Mouse (Mus musculus) ES-Bruce4 (cell line): ENCODE data around the gene Asb4. TPM values are rescaled to one million over a fixed set of nuclear protein-coding genes. Genes with fewer than 3 reads are reported as not detected.

ENCODE experiments used
- H3K27ac ChIP-seq: 2 replicates; pipeline ENCODE4 v1.5.1; 2012; ENCODE audit warnings: low read length, inconsistent platforms; ENCODE audit not compliant: insufficient read depth
- H3K27me3 ChIP-seq: 2 replicates; pipeline ENCODE4 v1.6.1; 2012; ENCODE audit warnings: mild to moderate bottlenecking, low read length, inconsistent platforms; ENCODE audit not compliant: control insufficient read depth, poor library complexity, insufficient read depth, severe bottlenecking
- H3K36me3 ChIP-seq: 2 replicates; pipeline ENCODE4 v1.6.1; 2012; ENCODE audit warnings: inconsistent platforms, mild to moderate bottlenecking, low read length, moderate library complexity; ENCODE audit not compliant: control insufficient read depth, poor library complexity, insufficient read depth, severe bottlenecking
- H3K4me1 ChIP-seq: one replicate; pipeline ENCODE4 v1.8.1; 2011; ENCODE audit warnings: low read length; ENCODE audit not compliant: control insufficient read depth, insufficient read depth
- H3K4me3 ChIP-seq: 2 replicates; pipeline ENCODE4 v1.5.1; 2011; ENCODE audit warnings: low read depth, mild to moderate bottlenecking, low read length
- H3K9ac ChIP-seq: 2 replicates; pipeline ENCODE4 v1.6.1; 2012; ENCODE audit warnings: low read depth, mild to moderate bottlenecking, inconsistent platforms; ENCODE audit not compliant: poor library complexity, severe bottlenecking
- H3K9me3 ChIP-seq: replicated peaks from 2 replicates; pipeline ENCODE4 v1.6.1; 2012; ENCODE audit warnings: mild to moderate bottlenecking, low read length, inconsistent platforms; ENCODE audit not compliant: control insufficient read depth, poor library complexity, insufficient read depth, severe bottlenecking
- CTCF ChIP-seq: IDR thresholded peaks from one replicate; pipeline ENCODE4 v1.8.1; 2011; ENCODE audit warnings: low read depth, low read length
- EP300 ChIP-seq: IDR thresholded peaks from 2 replicates; pipeline ENCODE4 v1.6.1; 2011; ENCODE audit warnings: low read depth, low read length; ENCODE audit not compliant: insufficient read depth
- POLR2A ChIP-seq: IDR thresholded peaks from one replicate; pipeline ENCODE4 v1.8.1; 2011; ENCODE audit warnings: low read length; ENCODE audit not compliant: insufficient read depth
- polyA plus RNA-seq: library from polyadenylated mRNA; stranded (reverse); fragments of >200 nt; gene quantifications from 2 replicates; pipeline ENCODE4 v1.2.4, GENCODE M21; 2011; ENCODE audit warnings: low read depth; ENCODE audit not compliant: missing spikeins, insufficient read depth, insufficient read length

Asb4 gene
- polyA plus RNA-seq, 1 experiment = 1.2 TPM

GRCm38 (mm10) chr6:5443104-5443863 lies 60.1 kb downstream of the Asb4 start:
- Histone ChIP-seq H3K27me3 (no peaks in the 10 kb centered on the region), H3K4me1 (peaks cover 4% of the 10 kb centered on the region), H3K9ac (peak overlapping the region; percentile 21; the same call in 1 of the 2 replicates), H3K9me3 (0 out of 2 replicates have a peak, but pooled peaks cover 2% of the 10 kb centered on the region), H3K4me3 (no peak overlapping the region), H3K27ac (no peak overlapping the region; the same call in 1 of the 2 replicates), H3K36me3 (no peaks in the 10 kb centered on the region)
- TF ChIP-seq POLR2A = no peak
- TF ChIP-seq EP300 = no peak
- no peak for TF ChIP-seq CTCF

GRCm38 (mm10) chr6:5444331-5444898 lies 61.2 kb downstream of the Asb4 start:
- TF ChIP-seq CTCF (no peak), EP300 (no peak)
- H3K27ac ChIP-seq = no peak overlapping the region
- H3K4me1 ChIP-seq = peaks cover 4% of the 10 kb centered on the region
- no peaks in the 10 kb centered on the region for H3K36me3 ChIP-seq
- no peaks in the 10 kb centered on the region for H3K27me3 ChIP-seq
- no peak overlapping the region for H3K4me3 ChIP-seq
- H3K9ac ChIP-seq = no peak overlapping the region
- 0 out of 2 replicates have a peak, but pooled peaks cover 2% of the 10 kb centered on the region for H3K9me3 ChIP-seq

DNA sequence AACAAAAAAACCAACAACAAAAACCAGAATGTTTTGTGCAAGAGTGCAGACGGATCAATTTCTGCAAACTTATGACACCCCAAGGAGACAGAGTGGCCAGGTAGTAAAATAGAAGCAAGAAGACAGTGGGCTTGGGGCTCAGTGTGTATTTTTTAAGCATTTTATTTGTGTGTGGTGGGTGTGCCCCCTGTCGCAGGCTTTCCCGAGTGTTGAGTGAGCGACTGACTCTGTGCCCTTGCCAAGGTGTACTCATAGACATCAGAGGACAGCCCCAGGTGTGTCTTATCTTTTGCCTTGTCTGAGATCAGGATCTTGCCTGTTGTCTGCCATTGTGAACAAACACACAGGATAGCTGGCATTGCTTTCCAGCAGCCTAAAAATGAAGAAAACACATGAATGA lies 63.8 kb downstream of the Asb4 start:
- Histone ChIP-seq H3K27ac (peak overlapping the region; percentile 64), H3K9me3 (no peaks in the 10 kb centered on the region), H3K9ac (no peak overlapping the region), H3K27me3 (no peaks in the 10 kb centered on the region), H3K4me3 (no peak overlapping the region), H3K4me1 (peaks cover 4% of the 10 kb centered on the region), H3K36me3 (no peaks in the 10 kb centered on the region)
- no peak for TF ChIP-seq POLR2A
- TF ChIP-seq EP300 = no peak
- no peak for TF ChIP-seq CTCF

- Histone ChIP-seq H3K9me3 (no peaks in the 10 kb centered on the region), H3K4me3 (no peak overlapping the region), H3K36me3 (no peaks in the 10 kb centered on the region), H3K27ac (peak overlapping the region; percentile 43), H3K9ac (no peak overlapping the region), H3K27me3 (no peaks in the 10 kb centered on the region), H3K4me1 (peaks cover 4% of the 10 kb centered on the region)
- TF ChIP-seq EP300 (no peak), CTCF (no peak)
These were observed 64.4 kb downstream of the Asb4 start for GRCm38 (mm10) chr6:5447546-5447945.

GRCm38 (mm10) chr6:5448396-5448795 lies 65.2 kb downstream of the Asb4 start:
- Histone ChIP-seq H3K27me3 (no peaks in the 10 kb centered on the region), H3K36me3 (no peaks in the 10 kb centered on the region), H3K9ac (no peak overlapping the region), H3K9me3 (0 out of 2 replicates have a peak, but pooled peaks cover under 1% of the 10 kb centered on the region), H3K27ac (no peak overlapping the region), H3K4me3 (no peak overlapping the region), H3K4me1 (peaks cover 4% of the 10 kb centered on the region)
- TF ChIP-seq POLR2A = no peak
- no peak for TF ChIP-seq CTCF
- TF ChIP-seq EP300 = no peak

DNA sequence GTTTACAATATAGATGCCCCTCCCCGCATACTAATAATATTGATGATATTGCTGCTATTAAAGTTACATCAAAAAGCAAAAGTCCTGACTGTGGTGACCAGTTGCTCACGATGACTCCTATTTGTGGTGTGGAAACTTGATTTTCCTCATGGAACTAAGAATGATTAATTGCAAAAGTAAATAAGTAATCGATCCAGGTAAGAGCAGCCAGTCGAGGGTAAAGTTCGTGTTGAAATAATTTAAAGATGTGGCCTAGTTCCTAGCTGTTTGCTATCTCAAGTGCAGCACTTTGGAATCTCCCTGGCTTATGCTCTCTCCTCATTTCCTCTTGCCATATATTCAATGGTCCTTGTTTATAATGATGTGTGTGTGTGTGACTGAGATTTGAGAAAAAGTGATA lies 66.7 kb downstream of the Asb4 start:
- H3K4me3 ChIP-seq = no peak overlapping the region
- no peak for TF ChIP-seq CTCF
- TF ChIP-seq EP300 = no peak
- TF ChIP-seq POLR2A = no peak
- no peaks in the 10 kb centered on the region for H3K4me1 ChIP-seq
- no peaks in the 10 kb centered on the region; the same call in 1 of the 2 replicates for H3K27me3 ChIP-seq
- peaks cover 10% of the 10 kb centered on the region for H3K9me3 ChIP-seq
- H3K36me3 ChIP-seq = no peaks in the 10 kb centered on the region
- no peak overlapping the region for H3K9ac ChIP-seq
- no peak overlapping the region for H3K27ac ChIP-seq
